Mouse (Mus musculus): ENCODE measurements around the gene H2al1i.
"Not testable (repeated sequence)": the region's sequence is repeated elsewhere in the genome, so short reads cannot be mapped to it uniquely, and the experiment has no call there.

GRCm38 (mm10) chrX:11317956-11318355 lies 6.5 kb upstream of the H2al1i start, which contains the start of gene H2al1g:
- not testable (repeated sequence) for TF ChIP-seq CTCF (IDR thresholded peaks at IDR 0.05; ENCODE audit: borderline replicate concordance, control insufficient read depth, extremely low read depth, insufficient read depth, low read length, poor library complexity); POLR2A (IDR thresholded peaks at IDR 0.05; ENCODE audit: control insufficient read depth, extremely low read depth, insufficient read depth, low read length, poor library complexity)
